Mouse (Mus musculus) stomach, embryonic 14.5 days (tissue): ENCODE results near the gene Ttc25. TPM values are rescaled to one million over a fixed set of nuclear protein-coding genes. Genes with fewer than 3 reads are reported as not detected.

ENCODE experiments used
- ATAC-seq: fragments of 200-750 bp; cut with Nextera tagmentation; 2 replicates; pipeline ENCODE4 v1.8.0; 2017; ENCODE audit warnings: low read depth, moderate TSS enrichment; ENCODE audit not compliant: insufficient number of reproducible peaks, insufficient read depth, low FRiP score
- H3K27ac ChIP-seq: fragments of 300-500 bp; sonication (generic); 2 replicates; pipeline ENCODE4 v1.5.1; 2014; ENCODE audit warnings: mild to moderate bottlenecking, low read length, moderate library complexity, mixed read lengths
- H3K27me3 ChIP-seq: fragments of 300-500 bp; sonication (generic); 2 replicates; pipeline ENCODE4 v1.6.1; 2014; ENCODE audit warnings: low read length, control low read depth, mixed read lengths; ENCODE audit not compliant: control insufficient read depth, insufficient read depth
- H3K36me3 ChIP-seq: fragments of 300-500 bp; sonication (generic); 2 replicates; pipeline ENCODE4 v1.6.1; 2014; ENCODE audit warnings: mild to moderate bottlenecking, control low read depth, low read length, moderate library complexity, mixed read lengths; ENCODE audit not compliant: control insufficient read depth, insufficient read depth
- H3K4me1 ChIP-seq: fragments of 300-500 bp; sonication (generic); 2 replicates; pipeline ENCODE4 v1.6.1; 2014; ENCODE audit warnings: low read length, control low read depth, mixed read lengths; ENCODE audit not compliant: control insufficient read depth, insufficient read depth
- H3K4me2 ChIP-seq: fragments of 300-500 bp; sonication (generic); replicated peaks from 2 replicates; pipeline ENCODE4 v1.6.1; 2014; ENCODE audit warnings: low read depth, low read length, control low read depth
- H3K4me3 ChIP-seq: fragments of 300-500 bp; sonication (generic); 2 replicates; pipeline ENCODE4 v1.5.1; 2014; ENCODE audit warnings: low read depth, low read length, control low read depth
- H3K9ac ChIP-seq: fragments of 300-500 bp; sonication (generic); replicated peaks from 2 replicates; pipeline ENCODE4 v1.6.1; 2014; ENCODE audit warnings: low read depth, mild to moderate bottlenecking, control low read depth, low read length, moderate library complexity, mixed read lengths
- H3K9me3 ChIP-seq: fragments of 300-500 bp; sonication (generic); 2 replicates; pipeline ENCODE4 v1.6.1; 2016; ENCODE audit warnings: low read depth, low read length, control low read depth; ENCODE audit not compliant: control insufficient read depth
- WGBS: fragments of 180-500 bp; shearing (Covaris S2); extraction: QIAGEN DNeasy Blood & Tissue Kit; methylation state at CpG from one replicate; pipeline ENCODE4 v1.1.7; 2014; 5-methylcytosine and 5-hydroxymethylcytosine counted together
- polyA plus RNA-seq: library from polyadenylated mRNA; unstranded; fragments of >200 nt; fragmentation: Nextera tagmentation; extraction: Ambion mirVana; gene quantifications from 2 replicates; pipeline ENCODE4 v1.2.1, GENCODE M21; 2014

Gene Ttc25
- 0.35 and 1.1 TPM in 2 replicates for polyA plus RNA-seq

DNA sequence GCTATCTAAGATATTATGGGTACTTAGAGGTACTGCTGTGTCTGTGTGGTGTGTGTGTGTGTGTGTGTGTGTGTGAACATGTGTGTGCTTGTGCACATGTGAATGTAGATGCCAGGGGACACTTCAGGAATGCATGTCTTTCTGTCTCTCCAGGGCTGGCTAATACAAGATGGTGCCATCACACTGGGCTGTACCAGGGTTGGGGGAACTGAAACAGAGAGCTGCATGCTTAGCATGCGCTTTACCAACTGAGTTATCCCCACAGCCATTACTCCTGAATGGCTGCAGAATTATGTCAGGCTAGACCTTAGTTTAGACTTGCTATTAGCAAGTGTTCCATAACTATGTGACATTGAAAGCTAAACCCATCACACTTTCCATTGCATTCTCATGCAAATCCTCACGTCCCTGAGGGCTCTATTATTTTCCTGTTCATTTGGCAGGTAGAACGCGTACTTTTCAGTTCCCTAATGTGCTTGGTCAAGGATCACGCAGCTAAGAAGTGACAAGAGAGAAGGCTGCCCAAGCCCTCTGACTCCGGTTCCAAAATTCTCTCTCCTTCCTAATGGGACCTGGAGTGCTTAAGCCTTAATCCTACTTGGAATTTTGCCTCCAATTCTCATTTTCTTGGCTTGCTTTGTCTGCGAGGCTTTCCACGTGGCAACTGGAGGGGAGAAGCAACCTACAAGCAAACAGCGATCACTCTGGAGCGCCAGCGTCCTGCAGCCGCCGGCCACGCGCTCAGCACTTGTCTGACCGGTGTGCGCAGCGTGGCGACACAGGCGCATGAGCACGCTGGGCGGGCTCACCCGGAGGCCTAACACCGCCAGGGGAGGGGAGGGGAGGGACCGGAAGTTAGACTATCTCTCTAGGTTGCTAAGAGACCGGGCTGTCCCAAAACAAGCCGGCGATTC is at the start of gene Ttc25:
Ttc25 (plus strand) TSS at position 776 of the 914 bp plus-strand sequence.
- Histone ChIP-seq H3K9me3 (no peaks in the 10 kb centered on the region), H3K4me3 (peak within 1 kb of the TSS; percentile 31), H3K27me3 (no peaks in the 10 kb centered on the region), H3K4me1 (peaks cover 4% of the 10 kb centered on the region; the same call in 1 of the 2 replicates), H3K27ac (no peak within 1 kb of the TSS), H3K36me3 (no peaks in the 10 kb centered on the region), H3K9ac (peak within 1 kb of the TSS; percentile 15; the same call in 1 of the 2 replicates), H3K4me2 (peak within 1 kb of the TSS; percentile 62)
- 5% methylated on average over 28 of the region's 28 CpGs for WGBS
- peak; percentile 96 for ATAC-seq

DNA sequence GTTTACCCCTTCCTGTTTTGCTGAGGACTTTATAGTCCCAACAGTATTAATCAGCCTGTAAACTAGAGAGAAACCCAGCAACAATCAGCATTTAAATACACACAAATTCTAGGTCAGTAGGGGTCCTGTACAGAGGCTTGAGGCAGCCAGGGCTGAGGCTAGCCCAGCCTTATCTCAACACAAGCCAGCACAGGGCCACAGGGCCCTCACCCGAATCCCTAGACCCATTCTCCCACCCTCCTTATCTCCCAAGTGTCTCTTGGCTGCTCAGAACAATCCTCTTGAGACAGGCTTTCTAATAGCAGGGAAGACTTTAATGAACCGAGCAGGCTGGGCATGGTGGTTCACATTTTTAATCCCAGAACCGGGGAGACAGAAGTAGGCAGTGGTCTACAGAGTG is 45.2 kb upstream of the Ttc25 start:
- H3K4me2 ChIP-seq = no peak overlapping the region
- H3K27ac ChIP-seq = no peak overlapping the region
- no peak overlapping the region for H3K9ac ChIP-seq
- no peak for ATAC-seq
- 94% methylated on average over 3 of the region's 3 CpGs for WGBS
- H3K27me3 ChIP-seq = no peaks in the 10 kb centered on the region
- H3K4me1 ChIP-seq = no peaks in the 10 kb centered on the region
- H3K36me3 ChIP-seq = peaks cover 85% of the 10 kb centered on the region
- H3K4me3 ChIP-seq = no peak overlapping the region
- no peaks in the 10 kb centered on the region for H3K9me3 ChIP-seq

GRCm38 (mm10) chr11:100500651-100501050 is 44.8 kb upstream of the Ttc25 start:
- H3K9me3 ChIP-seq = no peaks in the 10 kb centered on the region
- no peak overlapping the region for H3K4me2 ChIP-seq
- no peaks in the 10 kb centered on the region for H3K27me3 ChIP-seq
- no peak overlapping the region for H3K27ac ChIP-seq
- peaks cover 85% of the 10 kb centered on the region for H3K36me3 ChIP-seq
- no peak overlapping the region for H3K9ac ChIP-seq
- H3K4me1 ChIP-seq = no peaks in the 10 kb centered on the region
- no peak for ATAC-seq
- H3K4me3 ChIP-seq = no peak overlapping the region
- 89% methylated on average over 7 of the region's 7 CpGs for WGBS

DNA sequence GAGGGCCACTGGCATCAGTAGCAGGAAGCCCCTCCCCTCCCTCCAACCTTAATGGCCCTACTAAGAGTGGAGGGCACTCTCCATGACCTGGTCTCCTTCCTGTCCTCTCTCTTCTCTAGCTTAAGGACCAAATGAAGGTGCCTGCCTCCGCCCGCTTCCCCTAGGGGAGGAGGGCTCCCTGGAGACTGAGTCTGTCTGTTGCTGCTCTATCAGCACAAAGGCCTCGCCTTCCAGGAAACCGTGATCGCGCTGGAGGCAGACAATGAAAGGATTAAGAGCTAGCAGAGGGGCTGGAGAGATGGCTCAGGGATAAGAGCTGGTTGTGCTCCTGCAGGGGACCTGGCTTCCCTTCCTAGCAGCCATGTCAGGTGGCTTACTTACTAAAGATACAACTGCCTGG is 44.1 kb upstream of the Ttc25 start:
- Histone ChIP-seq H3K9me3 (no peaks in the 10 kb centered on the region), H3K27me3 (no peaks in the 10 kb centered on the region), H3K4me2 (no peak overlapping the region), H3K27ac (no peak overlapping the region), H3K36me3 (peaks cover 85% of the 10 kb centered on the region), H3K4me3 (no peak overlapping the region), H3K4me1 (no peaks in the 10 kb centered on the region), H3K9ac (no peak overlapping the region)
- 55% methylated on average over 6 of the region's 6 CpGs for WGBS
- no peak for ATAC-seq

GRCm38 (mm10) chr11:100504990-100505660 is 40.3 kb upstream of the Ttc25 start:
- H3K4me2 ChIP-seq = no peak overlapping the region
- WGBS = 93% methylated on average over 12 of the region's 12 CpGs
- H3K4me3 ChIP-seq = no peak overlapping the region
- no peak for ATAC-seq
- no peaks in the 10 kb centered on the region for H3K27me3 ChIP-seq
- H3K27ac ChIP-seq = no peak overlapping the region
- no peaks in the 10 kb centered on the region for H3K9me3 ChIP-seq
- no peak overlapping the region for H3K9ac ChIP-seq
- peaks cover 73% of the 10 kb centered on the region for H3K36me3 ChIP-seq
- no peaks in the 10 kb centered on the region for H3K4me1 ChIP-seq

GRCm38 (mm10) chr11:100505997-100506396 is 39.4 kb upstream of the Ttc25 start:
- no peak overlapping the region for H3K27ac ChIP-seq
- no peaks in the 10 kb centered on the region for H3K4me1 ChIP-seq
- no peaks in the 10 kb centered on the region for H3K27me3 ChIP-seq
- H3K4me2 ChIP-seq = no peak overlapping the region
- H3K4me3 ChIP-seq = no peak overlapping the region
- peaks cover 71% of the 10 kb centered on the region for H3K36me3 ChIP-seq
- no peaks in the 10 kb centered on the region for H3K9me3 ChIP-seq
- no peak overlapping the region for H3K9ac ChIP-seq
- 96% methylated on average over 8 of the region's 8 CpGs for WGBS
- ATAC-seq = no peak

GRCm38 (mm10) chr11:100510556-100510955 is 34.9 kb upstream of the Ttc25 start:
- Histone ChIP-seq H3K4me2 (no peak overlapping the region), H3K27me3 (no peaks in the 10 kb centered on the region), H3K4me3 (no peak overlapping the region), H3K9ac (no peak overlapping the region), H3K9me3 (no peaks in the 10 kb centered on the region), H3K27ac (no peak overlapping the region), H3K4me1 (no peaks in the 10 kb centered on the region), H3K36me3 (peaks cover 75% of the 10 kb centered on the region)
- no peak for ATAC-seq
- WGBS = 94% methylated on average over 2 of the region's 2 CpGs

- Histone ChIP-seq H3K27ac (no peak overlapping the region), H3K9ac (no peak overlapping the region), H3K27me3 (no peaks in the 10 kb centered on the region), H3K4me2 (no peak overlapping the region), H3K9me3 (no peaks in the 10 kb centered on the region), H3K4me1 (no peaks in the 10 kb centered on the region), H3K36me3 (peaks cover 71% of the 10 kb centered on the region), H3K4me3 (no peak overlapping the region)
- 92% methylated on average over 1 of the region's 1 CpGs for WGBS
- no peak for ATAC-seq
Observed at GRCm38 (mm10) chr11:100512384-100512783, 33.0 kb upstream of the Ttc25 start.
